Mouse (Mus musculus) liver, adult 10 weeks (tissue): ENCODE data around the gene Zfp36. TPM values are rescaled to one million over a fixed set of nuclear protein-coding genes. Genes with fewer than 3 reads are reported as not detected.

ENCODE experiments used
- polyA plus RNA-seq: library from polyadenylated mRNA; stranded (reverse); fragments of 350-450 nt; fragmentation: Illumina TruSeq; extraction: RNeasy Lipid Tissue Mini Kit (QIAGEN cat#74804); gene quantifications from one replicate; pipeline ENCODE4 v1.2.3, GENCODE M21; 2014; ENCODE audit warnings: low read depth, low replicate concordance

Zfp36 gene
- 87.4 TPM for polyA plus RNA-seq

DNA sequence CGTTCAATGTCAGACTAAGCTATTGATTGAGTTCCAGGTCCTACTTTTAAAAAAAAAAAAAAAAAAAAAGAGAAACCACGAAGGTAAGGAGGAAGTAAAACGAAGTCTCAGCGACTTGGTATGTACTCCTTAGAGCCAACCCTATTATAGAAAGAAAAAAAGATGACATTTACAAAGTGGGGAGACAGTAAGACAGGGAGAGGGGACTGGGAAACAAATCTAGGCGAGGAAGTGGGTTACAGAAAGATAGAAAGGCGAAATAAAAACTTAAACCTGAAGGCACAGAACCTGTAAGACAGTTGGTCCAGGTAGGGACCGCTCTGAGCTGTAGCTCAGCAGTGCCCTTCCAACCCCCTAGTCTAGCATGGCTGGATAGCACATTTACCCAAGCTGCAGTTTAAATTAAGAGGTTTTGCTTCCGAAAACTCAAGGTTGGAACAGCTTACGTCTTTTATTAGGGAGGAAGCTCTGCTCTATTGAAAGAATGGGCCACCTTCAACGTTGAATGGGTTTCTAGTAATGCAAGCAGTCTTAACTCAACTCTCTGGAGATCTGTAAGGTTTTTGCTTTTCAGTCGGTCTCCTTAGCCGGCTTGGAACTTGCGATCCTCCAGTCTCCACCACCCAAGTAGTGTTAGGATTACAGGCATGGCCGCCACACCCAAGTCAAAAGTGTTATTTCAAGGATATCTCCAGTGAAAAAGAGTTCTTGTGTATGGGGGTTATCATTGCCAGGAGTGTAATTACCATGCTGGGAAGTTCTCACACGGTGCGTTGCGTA lies at the start of gene Zfp36:
Zfp36 (minus strand) TSS at position 17 of the 780 bp plus-strand sequence.

DNA sequence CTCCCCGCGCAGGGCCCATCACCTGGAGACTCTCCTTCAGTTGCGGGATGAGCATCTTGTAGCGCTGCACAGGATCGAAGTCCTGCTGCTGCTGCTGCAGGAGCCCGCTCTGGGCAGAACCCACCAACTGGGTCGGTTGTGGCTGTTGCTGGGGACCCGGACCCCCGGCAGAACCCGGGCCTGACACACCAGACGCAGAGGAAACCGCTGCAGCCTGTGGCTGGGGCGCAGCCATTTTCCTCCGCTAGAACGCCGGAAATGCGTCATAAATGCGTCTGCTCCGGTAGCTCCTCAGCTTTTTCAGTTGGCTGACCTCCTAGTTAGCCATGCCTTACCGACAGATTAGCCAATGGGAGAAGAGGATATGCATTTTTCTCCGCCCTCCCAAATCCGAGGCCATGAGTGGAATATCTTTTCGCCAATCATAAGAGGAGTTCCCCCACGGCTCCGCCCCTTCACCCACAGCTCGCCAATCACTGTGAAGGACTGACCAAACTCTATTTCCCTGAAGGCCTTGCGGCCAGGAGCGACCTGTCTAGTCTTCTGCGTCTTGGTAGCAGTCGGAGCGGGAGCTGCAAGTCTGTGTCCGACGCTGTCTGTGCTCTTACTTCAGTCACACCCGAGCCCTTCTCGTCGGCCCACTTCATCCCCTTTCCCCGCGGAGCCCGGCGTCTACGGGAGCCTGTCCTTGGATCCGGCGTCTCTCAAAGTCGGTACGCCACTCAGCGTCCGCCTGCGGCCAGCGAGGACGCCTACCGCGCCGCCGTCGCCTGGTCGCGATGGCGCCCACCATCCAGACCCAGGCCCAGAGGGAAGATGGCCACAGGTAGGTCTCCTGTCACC lies 12.6 kb upstream of the Zfp36 start, which contains the start of the genes Med29 and Paf1:
Med29 (minus strand) TSS at position 280 of the 843 bp plus-strand sequence.
Paf1 (plus strand) TSS at position 523 of the 843 bp plus-strand sequence.

DNA sequence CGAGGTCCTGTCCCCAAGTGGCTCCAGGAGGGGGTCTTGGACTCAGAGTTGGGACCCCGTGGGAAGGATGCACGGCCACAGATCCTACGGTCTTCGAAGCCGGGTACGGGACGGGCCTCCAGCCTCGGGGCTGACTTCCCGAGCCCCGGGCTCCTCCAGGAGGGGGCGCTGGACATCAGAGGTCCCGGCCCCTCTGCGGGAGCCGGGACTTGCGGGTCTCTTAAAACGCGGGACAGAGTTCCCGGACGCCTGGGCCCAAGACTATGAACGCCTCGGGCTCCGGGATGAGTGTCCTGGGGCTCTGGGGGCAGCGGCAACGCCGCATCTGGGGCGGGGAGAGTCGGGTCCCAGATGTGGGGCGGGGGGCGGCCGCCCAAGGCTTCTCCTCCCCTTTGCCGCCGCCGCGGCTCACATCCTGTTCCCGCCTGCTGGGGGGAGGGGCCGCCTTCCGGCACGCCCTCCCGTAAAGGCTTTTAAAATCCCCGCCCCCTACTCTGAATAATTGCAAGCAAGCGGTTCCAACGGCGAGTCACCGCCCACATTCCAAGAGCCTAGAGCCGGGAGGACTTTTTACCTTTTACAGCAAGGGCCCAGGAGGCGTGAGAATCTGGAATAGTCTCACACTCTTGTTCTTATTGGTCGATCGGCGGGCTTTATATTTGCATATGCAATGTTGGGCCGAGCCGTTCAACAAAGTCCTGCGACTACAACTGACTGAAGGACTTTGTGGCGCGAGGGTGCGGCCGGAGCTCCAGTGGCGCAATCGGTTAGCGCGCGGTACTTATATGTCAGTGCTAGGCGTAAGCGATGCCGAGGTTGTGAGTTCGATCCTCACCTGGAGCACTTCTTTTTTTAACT lies 7.6 kb downstream of the Zfp36 start, which contains the start of gene Plekhg2:
Plekhg2 (minus strand) TSS at position 349 of the 858 bp plus-strand sequence.

DNA sequence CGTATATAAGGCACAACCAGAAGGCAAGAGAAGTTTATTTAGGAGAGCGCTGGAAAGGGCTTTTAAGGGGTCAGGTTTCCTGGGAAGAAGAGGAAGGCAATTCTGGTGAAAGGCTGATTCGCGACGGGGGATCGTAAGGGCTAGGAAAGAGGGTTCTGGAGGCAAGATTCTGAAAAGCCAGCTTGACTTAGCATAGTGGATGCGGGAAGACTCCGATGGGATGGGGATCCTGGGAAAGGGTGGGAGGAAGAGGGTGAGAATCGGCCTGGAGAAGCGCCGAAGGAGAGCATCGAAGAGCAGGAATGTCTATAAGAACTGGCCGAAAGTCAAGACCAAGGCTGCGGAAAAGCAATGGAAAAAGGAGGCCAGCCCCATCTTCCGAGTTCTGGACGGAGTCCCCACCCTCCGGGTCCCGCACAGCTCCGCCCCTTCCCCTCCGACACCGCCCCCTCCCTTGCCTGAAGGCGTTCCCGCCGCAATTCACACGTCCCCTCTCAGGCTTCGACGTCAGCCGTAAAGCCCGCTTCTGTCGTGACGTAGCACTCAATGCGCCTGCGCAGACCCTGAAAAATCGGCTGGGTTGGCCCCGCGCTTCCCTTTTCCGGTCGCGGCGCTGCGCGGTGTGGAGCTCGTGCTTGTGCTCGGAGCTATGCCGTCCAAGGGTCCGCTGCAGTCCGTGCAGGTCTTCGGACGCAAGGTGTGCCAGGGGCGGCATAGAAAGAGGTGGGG lies 29.7 kb downstream of the Zfp36 start, which contains the start of gene Rps16:
Rps16 (plus strand) TSS at position 498 of the 729 bp plus-strand sequence.

DNA sequence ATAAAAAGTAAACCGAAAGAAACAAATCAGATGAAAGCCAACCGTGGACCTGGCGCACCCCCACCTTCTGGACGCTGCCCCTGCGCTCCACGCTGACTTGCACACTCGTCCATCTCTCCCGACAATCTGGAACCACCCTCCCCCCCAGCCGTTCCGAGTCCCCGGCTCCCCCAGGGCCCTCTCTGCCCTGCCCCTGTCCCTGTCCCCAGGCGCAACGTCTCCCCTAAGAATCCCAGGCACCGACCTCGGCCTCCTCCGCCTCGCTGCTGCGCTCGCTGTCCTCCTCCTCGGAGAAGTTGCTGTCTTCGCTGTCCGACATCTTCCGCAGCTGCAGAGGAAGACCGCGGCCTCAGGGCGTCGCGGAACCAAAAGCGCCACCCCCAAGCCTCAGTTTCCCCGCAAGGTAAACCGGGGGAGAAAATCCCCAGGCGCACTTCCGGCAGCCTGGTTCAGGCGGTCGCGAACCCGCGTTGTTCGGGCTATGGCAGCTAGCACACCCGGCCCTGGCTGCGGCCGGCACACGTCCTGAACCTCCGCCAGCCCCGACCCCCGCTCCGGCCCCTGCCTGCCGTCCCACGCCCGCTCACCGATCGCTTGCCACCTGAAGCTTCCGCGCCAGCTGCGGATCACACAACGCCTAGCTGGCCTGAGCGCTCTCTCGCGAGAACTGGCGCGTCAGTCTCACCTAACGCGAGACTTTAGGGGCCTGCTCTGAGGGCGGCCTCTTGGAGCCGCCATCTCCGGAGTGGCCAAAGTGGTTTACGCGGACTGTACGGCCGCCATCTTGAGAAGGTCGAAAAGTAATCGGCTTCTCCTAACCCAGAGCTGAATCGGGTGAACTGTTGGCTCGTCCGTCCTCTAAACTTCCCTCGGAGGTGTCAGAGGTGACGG lies 41.7 kb downstream of the Zfp36 start, which contains the start of gene Supt5:
Supt5 (minus strand) TSS at position 639 of the 891 bp plus-strand sequence.

Other genes starting within 250 kb of the Zfp36 start
- gene Fbl, start 210.5 kb downstream of the Zfp36 start, polyA plus RNA-seq = 11.6 TPM
- 0.37 TPM for gene Dyrk1b, start 200.8 kb downstream of the Zfp36 start, polyA plus RNA-seq
- 0.37 TPM for gene Eid2, start 112.4 kb downstream of the Zfp36 start, polyA plus RNA-seq
- gene Eid2b, start 102.5 kb downstream of the Zfp36 start, polyA plus RNA-seq = 3.9 TPM
- gene Selenov, start 89.1 kb downstream of the Zfp36 start, polyA plus RNA-seq = not detected
- gene Dll3, start 78.0 kb downstream of the Zfp36 start, polyA plus RNA-seq = not detected
- gene Timm50, start 68.2 kb downstream of the Zfp36 start, polyA plus RNA-seq = 6.1 TPM
- gene Supt5, start 41.5 kb downstream of the Zfp36 start, polyA plus RNA-seq = 11.9 TPM
- 116 TPM for gene Rps16, start 29.6 kb downstream of the Zfp36 start, polyA plus RNA-seq
- 0.74 TPM for gene Plekhg2, start 7.7 kb downstream of the Zfp36 start, polyA plus RNA-seq
- 1.7 TPM for gene Med29, start 12.5 kb upstream of the Zfp36 start, polyA plus RNA-seq
- 27.4 TPM for gene Paf1, start 12.7 kb upstream of the Zfp36 start, polyA plus RNA-seq
- gene Gmfg, start 57.2 kb upstream of the Zfp36 start, polyA plus RNA-seq = 8.5 TPM
- gene Lrfn1, start 71.7 kb upstream of the Zfp36 start, polyA plus RNA-seq = not detected
- not detected for gene Ifnl2, start 130.2 kb upstream of the Zfp36 start, polyA plus RNA-seq
- gene Ifnl3, start 142.6 kb upstream of the Zfp36 start, polyA plus RNA-seq = not detected
- gene Sycn, start 160.6 kb upstream of the Zfp36 start, polyA plus RNA-seq = not detected
- gene Nccrp1, start 167.0 kb upstream of the Zfp36 start, polyA plus RNA-seq = not detected
- gene Samd4b, start 217.9 kb upstream of the Zfp36 start, polyA plus RNA-seq = 3.5 TPM
- 0.82 TPM for gene Pak4, start 217.9 kb upstream of the Zfp36 start, polyA plus RNA-seq